Mouse (Mus musculus) megakaryocyte, embryonic 14.5 days (primary cell): ENCODE data around the gene Lss. TPM values are rescaled to one million over a fixed set of nuclear protein-coding genes. Genes with fewer than 3 reads are reported as not detected.
A peak's percentile ranks its signal among the peaks of the same experiment; 100 is the strongest.

Experiments
- H3K27me3 ChIP-seq: replicated peaks from 2 replicates; pipeline ENCODE3; 2012; ENCODE audit warnings: inconsistent platforms
- H3K36me3 ChIP-seq: replicated peaks from 2 replicates; pipeline ENCODE3; 2012; ENCODE audit warnings: low read length, inconsistent platforms, mixed read lengths
- H3K4me1 ChIP-seq: 2 replicates; pipeline ENCODE4 v1.6.1; 2012; ENCODE audit warnings: inconsistent platforms
- H3K4me3 ChIP-seq: replicated peaks from 2 replicates; pipeline ENCODE3; 2012; ENCODE audit warnings: moderate library complexity, mild to moderate bottlenecking, inconsistent platforms
- H3K9me3 ChIP-seq: 2 replicates; pipeline ENCODE4 v1.6.1; 2012; ENCODE audit warnings: inconsistent platforms
- FLI1 ChIP-seq: IDR thresholded peaks from 2 replicates; pipeline ENCODE4 v1.6.1; 2012; ENCODE audit warnings: low read length, inconsistent platforms, mixed read lengths
- GATA1 ChIP-seq: IDR thresholded peaks from 3 replicates; pipeline ENCODE4 v1.6.1; 2012; ENCODE audit warnings: mixed read lengths, low read length, inconsistent platforms, borderline replicate concordance
- polyA plus RNA-seq: library from polyadenylated mRNA; stranded (reverse); fragments of >175 nt; gene quantifications from 2 replicates; pipeline ENCODE4 v1.2.3, GENCODE M21; 2012; ENCODE audit warnings: low replicate concordance; ENCODE audit not compliant: insufficient read depth

Gene Lss
- polyA plus RNA-seq, 1 experiment, result 30.8 TPM

DNA sequence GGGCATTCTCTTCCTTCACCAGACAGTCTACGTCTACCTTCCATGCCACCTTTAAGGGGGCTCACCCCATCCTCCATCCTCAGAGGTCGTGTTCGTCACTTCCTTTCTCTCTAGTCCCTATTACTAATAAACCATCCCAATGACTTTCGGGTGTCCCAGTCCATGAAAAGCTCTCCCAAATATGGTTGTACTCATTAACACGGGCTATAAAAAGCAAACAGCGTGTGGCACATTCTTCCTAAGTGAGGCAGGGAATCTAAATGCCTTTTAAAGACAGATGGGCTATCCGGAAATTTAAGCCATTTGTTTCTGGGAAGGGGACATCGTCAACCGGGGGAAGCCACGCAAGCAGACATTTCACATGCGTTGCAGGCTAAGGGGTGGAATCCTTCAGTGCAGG lies 58.8 kb downstream of the Lss start:
- Histone ChIP-seq H3K27me3 (peaks cover 68% of the 10 kb centered on the region), H3K4me3 (no peak overlapping the region), H3K36me3 (no peaks in the 10 kb centered on the region), H3K9me3 (peaks cover 14% of the 10 kb centered on the region), H3K4me1 (peaks cover 8% of the 10 kb centered on the region)
- TF ChIP-seq FLI1 (no peak), GATA1 (no peak)

GRCm38 (mm10) chr10:76596338-76596737 lies 65.0 kb downstream of the Lss start:
- Histone ChIP-seq H3K4me3 (peak overlapping the region; percentile 5), H3K27me3 (peaks cover 73% of the 10 kb centered on the region)
- TF ChIP-seq GATA1, result no peak
- TF ChIP-seq FLI1, result no peak

GRCm38 (mm10) chr10:76602690-76603089 lies 71.3 kb downstream of the Lss start:
- Histone ChIP-seq H3K4me3 (no peak overlapping the region), H3K9me3 (no peaks in the 10 kb centered on the region), H3K36me3 (no peaks in the 10 kb centered on the region), H3K4me1 (no peaks in the 10 kb centered on the region), H3K27me3 (peaks cover 74% of the 10 kb centered on the region)
- no peak for TF ChIP-seq FLI1
- no peak for TF ChIP-seq GATA1

More at GRCm38 (mm10) chr10:76596338-76596737, 65.0 kb downstream of the Lss start:
- Histone ChIP-seq H3K9me3 (no peaks in the 10 kb centered on the region), H3K4me1 (peaks cover 3% of the 10 kb centered on the region), H3K36me3 (no peaks in the 10 kb centered on the region)

Other genes with a start within 250 kb of the Lss start
- 2.1 and 6.7 TPM in 2 replicates for gene Dip2a, start 186.3 kb upstream of the Lss start, polyA plus RNA-seq
- gene AC141477.1, start 91.1 kb upstream of the Lss start, polyA plus RNA-seq, result not detected in 2 replicates
- gene Pcnt, start 88.8 kb upstream of the Lss start, polyA plus RNA-seq, result 32.3 and 41.3 TPM in 2 replicates
- not detected in 2 replicates for gene 2610028H24Rik, start 82.5 kb upstream of the Lss start, polyA plus RNA-seq
- gene Mcm3ap, start 62.7 kb upstream of the Lss start, polyA plus RNA-seq, result 4.7 and 33.6 TPM in 2 replicates
- 0.74 TPM in 1 of 2 replicates, not detected in the other for gene Ybey, start 62.5 kb upstream of the Lss start, polyA plus RNA-seq
- not detected in 2 replicates for gene Spatc1l, start 30.7 kb downstream of the Lss start, polyA plus RNA-seq
- not detected in 2 replicates for gene Ftcd, start 44.1 kb downstream of the Lss start, polyA plus RNA-seq
- gene Col6a2, start 92.0 kb downstream of the Lss start, polyA plus RNA-seq, result not detected in 2 replicates
- gene Col6a1, start 194.6 kb downstream of the Lss start, polyA plus RNA-seq, result not detected in 2 replicates